Mouse (Mus musculus) MEL (cell line): Measurements from ENCODE around the gene Pigh.

ENCODE experiments used
- EP300 ChIP-seq, 2 experiments: IDR thresholded peaks; 2 replicates each; pipeline ENCODE4 v1.6.1; 2011; ENCODE audit warnings: improper control_type of control experiment in 2 of 2, low read length in 2 of 2, low read depth in 1 of 2, mild to moderate bottlenecking in 1 of 2
- POLR2AphosphoS5 ChIP-seq: IDR thresholded peaks from 2 replicates; pipeline ENCODE4 v1.6.1; 2012; ENCODE audit warnings: low read depth, borderline replicate concordance, mild to moderate bottlenecking, inconsistent platforms, low read length, moderate library complexity, mixed read lengths

DNA sequence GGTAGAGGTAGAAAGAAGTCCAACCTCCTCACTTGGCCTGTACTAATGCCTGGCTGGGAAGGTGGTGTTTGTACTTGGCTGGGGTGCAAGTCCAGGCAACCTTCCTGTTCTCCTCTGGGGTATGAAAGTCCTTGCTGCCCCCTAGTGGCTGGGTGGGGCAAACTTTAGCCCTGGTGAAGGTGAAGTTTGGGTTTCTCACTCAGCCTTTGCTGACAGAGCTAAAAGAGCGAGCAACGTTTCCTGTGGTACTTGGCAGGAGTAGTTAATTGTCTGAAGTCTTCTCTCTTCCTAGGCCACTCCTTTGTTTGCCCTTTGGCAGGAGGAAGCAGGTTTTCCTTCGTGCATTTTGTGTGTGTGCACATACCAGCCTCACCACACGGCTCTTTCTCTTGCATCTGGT, 3.1 kb upstream of the Pigh start:
- no peak for TF ChIP-seq EP300 (IDR thresholded peaks at IDR 0.05; ENCODE audit: low read depth in 1 of 2, low read length in 2 of 2)
- no peak for TF ChIP-seq POLR2AphosphoS5
